Mouse (Mus musculus) gastrocnemius, adult 2 months (tissue): ENCODE results near the gene Utp20. TPM values are rescaled to one million over a fixed set of nuclear protein-coding genes. Genes with fewer than 3 reads are reported as not detected.
"Not testable (repeated sequence)": the region's sequence is repeated elsewhere in the genome, so short reads cannot be mapped to it uniquely, and the experiment has no call there.

Experiments used
- DNase-seq: peaks from one replicate; pipeline ENCODE4 v3.0.0; 2022
- H3K27ac ChIP-seq: fragments of 200-600 bp; 2 replicates; pipeline ENCODE4 v1.8.1; 2022; ENCODE audit warnings: mild to moderate bottlenecking
- H3K4me3 ChIP-seq: fragments of 200-600 bp; 2 replicates; pipeline ENCODE4 v1.8.1; 2022; ENCODE audit warnings: mild to moderate bottlenecking, moderate library complexity
- CTCF ChIP-seq: fragments of 200-600 bp; IDR thresholded peaks from 2 replicates; pipeline ENCODE4 v1.8.1; 2022; ENCODE audit warnings: antibody characterized with exemption, mild to moderate bottlenecking, moderate library complexity
- intact Hi-C: fragments of 180-260 bp; cut with DNase I; formaldehyde crosslinking; loops from one replicate; pipeline ENCODE4 v1.15.1; 2025
- long read RNA-seq, 2 experiments: library from polyadenylated mRNA; stranded (forward); transcript quantifications; one replicate each; pipeline ENCODE4 v2.0.0; 2021
- total RNA-seq, 2 experiments: library from RNA; stranded (reverse); gene quantifications; 2 replicates each; pipeline ENCODE4 v1.2.3; 2021

Utp20 gene
- 10 to 100 TPM; 10.8 to 13.8 TPM for total RNA-seq
- long read RNA-seq, experiment 1, full-length matches to known transcripts = 4 of 6 reads
- long read RNA-seq, experiment 1, partial matches to known transcripts = 1 of 6 reads
- long read RNA-seq, experiment 1, other reads (novel, unspliced or antisense) = 1 of 6 reads
- long read RNA-seq, experiment 2, full-length matches to known transcripts = 3 of 5 reads
- long read RNA-seq, experiment 2, partial matches to known transcripts = 2 of 5 reads
- long read RNA-seq, experiment 2, other reads (novel, unspliced or antisense) = 0 of 5 reads

DNA sequence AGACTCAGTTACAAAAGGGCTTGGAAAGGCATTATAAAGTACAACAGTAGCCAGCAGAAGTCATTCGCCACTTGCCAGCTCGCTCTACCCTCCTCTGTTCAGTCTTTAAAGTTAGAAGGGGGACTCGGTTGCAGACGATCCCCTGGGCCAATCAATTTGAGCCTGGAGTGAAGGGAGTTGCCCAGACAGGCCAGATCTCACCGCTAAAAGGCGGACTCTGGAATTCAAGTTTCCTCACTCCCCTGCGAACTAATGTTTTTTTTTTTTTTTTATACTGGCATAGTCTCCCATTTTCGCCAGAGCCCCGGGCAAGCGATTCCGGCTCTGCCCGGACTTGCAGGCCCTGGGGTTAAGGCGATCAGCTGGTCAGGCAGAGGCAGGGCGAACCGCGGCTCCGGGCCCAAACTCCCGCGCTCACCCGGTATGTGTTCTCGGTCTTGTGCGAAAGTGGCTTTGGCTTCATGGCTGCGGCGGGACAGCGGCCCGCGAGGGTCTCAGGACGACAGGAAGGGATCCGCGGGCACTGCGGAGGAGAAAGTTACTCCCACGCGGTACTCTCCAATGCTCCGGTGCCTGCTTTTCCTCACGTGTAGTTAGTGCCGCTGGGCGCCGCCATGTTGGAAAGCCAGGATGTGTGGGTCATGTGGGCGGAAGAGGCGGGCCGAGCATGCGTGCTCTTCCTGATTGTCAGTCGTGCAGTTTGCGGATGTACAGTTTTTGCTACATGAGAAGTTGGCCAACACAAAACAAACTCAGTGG lies at the start of gene Utp20:
Gene Utp20, minus strand, starts transcription at position 617 of the 759 bp plus-strand sequence.
- Histone ChIP-seq H3K27ac (peak within 1 kb of the TSS; percentile 82), H3K4me3 (peak within 1 kb of the TSS; percentile 93)
- intact Hi-C loops = no loop called here
- TF ChIP-seq CTCF = no peak
- peak; percentile 86 for DNase-seq

DNA sequence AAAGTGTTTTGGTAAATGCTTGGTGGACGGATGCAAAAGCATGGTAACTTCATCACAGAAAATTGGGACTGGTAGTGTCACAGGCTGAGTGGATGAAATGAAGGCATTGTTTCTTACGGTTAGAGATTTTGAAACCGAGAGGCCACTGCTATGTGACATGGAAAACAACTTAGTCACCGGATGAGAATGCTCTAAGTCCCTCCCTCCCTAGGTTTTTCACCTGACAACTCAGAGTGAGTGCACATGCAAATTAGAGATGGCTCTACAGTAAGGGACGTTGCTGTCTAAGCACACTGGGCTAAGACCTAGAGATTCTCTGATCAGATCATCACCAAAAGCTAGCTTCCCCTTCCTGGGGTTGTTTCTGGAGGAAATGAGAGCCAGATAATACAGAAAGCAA lies 48.3 kb upstream of the Utp20 start:
- DNase-seq = no peak
- no peak for TF ChIP-seq CTCF
- no peak overlapping the region for H3K27ac ChIP-seq
- H3K4me3 ChIP-seq = no peak overlapping the region
- intact Hi-C loops = no loop called here

DNA sequence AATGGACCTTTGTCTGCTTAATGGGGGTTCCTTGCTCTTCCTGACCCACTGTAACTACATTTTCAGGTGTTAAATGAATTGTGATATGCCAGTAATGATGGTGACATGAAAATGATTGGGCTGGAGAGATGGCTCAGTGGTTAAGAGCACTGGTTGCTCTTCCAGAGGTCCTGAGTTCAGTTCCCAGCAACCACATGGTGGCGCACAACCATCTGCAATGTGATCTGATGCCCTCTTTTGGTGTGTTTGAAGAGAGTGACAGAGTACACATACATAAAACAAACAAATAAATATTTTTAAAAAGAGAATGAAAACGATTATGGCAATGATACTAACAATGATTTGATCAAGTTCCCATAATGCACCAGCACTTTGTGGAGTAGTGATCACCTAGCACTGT lies 39.4 kb upstream of the Utp20 start:
- no peak overlapping the region for H3K4me3 ChIP-seq
- H3K27ac ChIP-seq = no peak overlapping the region
- no peak for DNase-seq
- no peak for TF ChIP-seq CTCF
- intact Hi-C loops = no loop called here

DNA sequence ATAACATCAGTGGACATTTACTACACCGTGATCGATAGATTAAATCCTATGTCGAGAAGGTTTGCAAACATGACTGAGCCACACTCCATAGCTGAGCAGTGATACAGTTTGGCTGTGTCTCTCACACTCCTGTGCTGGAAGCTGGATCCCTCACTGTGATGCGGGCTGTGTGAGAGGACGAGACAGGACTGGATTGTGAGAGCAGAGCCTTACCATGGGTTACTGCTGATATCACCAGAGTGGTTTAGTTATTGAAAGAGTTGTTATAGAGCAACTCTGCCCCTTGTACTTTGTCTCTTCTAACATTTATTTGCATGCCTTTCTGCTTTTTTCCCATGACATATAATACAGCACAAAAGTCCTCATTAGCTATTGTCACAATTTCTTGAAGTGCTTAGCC lies 35.7 kb upstream of the Utp20 start:
- intact Hi-C loops = no loop called here
- Histone ChIP-seq H3K27ac (no peak overlapping the region), H3K4me3 (no peak overlapping the region)
- DNase-seq = no peak
- no peak for TF ChIP-seq CTCF

DNA sequence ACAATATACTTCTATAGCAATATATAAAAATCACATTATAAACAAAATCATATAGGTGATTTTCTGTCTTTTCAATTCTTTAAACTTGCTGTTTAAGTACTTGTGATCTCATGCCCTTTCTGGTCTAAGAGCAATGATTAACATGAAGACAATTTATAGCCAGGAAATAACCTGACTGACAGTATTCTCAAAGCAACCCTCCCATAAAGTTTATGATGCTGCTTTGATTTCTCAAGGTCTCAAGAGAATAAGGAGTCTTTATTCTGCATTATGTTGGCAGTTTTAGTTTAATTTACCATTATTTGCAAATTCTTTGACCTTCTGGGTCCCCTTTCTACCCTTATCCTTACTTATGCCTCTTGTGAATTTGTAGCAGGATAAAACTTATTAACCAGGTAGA lies 34.8 kb upstream of the Utp20 start:
- TF ChIP-seq CTCF = no peak
- Histone ChIP-seq H3K27ac (no peak overlapping the region), H3K4me3 (no peak overlapping the region)
- DNase-seq = no peak
- intact Hi-C loops = no loop called here

DNA sequence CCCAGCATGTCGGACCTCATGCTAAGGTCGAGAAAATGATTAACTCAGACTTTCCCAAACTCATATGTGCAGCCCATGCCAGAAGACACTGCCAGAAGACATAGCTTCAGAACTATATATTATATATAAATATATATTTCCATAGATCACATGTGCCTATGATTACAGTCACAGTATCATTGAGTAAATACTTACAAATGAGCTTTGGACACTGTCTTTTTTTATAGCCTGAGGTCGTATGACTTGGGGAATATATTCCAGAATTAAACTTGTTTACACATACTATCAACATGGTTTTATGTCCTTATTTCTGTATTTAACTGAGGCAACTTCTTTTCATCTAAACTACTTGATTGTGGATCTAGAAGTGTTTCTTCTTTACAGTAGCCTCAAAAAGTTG lies 34.3 kb upstream of the Utp20 start:
- no peak overlapping the region for H3K27ac ChIP-seq
- DNase-seq = no peak
- no peak overlapping the region for H3K4me3 ChIP-seq
- no peak for TF ChIP-seq CTCF
- intact Hi-C loops = no loop called here

DNA sequence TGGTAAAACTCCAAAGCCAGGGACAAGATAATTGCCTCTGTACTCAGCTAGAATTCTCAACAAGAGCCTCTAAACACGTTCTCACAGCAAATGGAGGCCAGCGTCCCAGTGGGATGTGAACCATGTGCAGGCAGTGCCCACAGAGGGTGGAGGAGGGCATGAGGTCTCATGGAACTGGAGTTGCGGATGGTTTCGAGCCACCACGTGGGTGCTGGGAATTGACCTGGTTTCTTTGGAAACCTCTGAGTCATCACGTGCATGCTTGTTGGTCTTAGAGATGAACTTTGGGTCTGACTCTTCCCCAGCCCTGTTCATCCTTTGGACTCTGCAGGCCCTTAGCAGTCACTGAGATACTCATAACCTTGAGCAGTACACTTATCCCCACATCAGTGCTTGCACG lies 26.7 kb upstream of the Utp20 start:
- intact Hi-C loops = no loop called here
- TF ChIP-seq CTCF = no peak
- no peak for DNase-seq
- H3K4me3 ChIP-seq = no peak overlapping the region
- no peak overlapping the region for H3K27ac ChIP-seq

DNA sequence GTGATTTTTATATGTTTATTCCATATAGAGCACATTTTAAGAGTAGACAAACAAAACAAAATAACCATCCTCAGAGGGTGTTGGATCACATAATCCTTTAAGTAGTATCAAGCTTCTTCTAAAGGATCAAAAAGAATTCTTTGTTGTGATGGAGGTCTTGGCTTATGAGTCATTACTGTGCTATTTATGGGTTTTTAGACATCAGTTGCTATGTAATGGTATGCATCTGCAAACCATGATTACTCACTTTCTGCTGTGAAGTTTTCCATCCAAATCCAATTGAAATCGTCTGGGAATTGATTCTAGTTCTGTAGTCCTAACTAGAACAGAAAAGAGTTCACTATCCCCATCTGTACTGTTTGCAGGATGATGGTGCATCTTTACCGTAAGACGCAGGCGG lies 23.4 kb upstream of the Utp20 start:
- no peak for DNase-seq
- intact Hi-C loops = no loop called here
- no peak for TF ChIP-seq CTCF
- H3K27ac ChIP-seq = no peak overlapping the region
- no peak overlapping the region for H3K4me3 ChIP-seq

DNA sequence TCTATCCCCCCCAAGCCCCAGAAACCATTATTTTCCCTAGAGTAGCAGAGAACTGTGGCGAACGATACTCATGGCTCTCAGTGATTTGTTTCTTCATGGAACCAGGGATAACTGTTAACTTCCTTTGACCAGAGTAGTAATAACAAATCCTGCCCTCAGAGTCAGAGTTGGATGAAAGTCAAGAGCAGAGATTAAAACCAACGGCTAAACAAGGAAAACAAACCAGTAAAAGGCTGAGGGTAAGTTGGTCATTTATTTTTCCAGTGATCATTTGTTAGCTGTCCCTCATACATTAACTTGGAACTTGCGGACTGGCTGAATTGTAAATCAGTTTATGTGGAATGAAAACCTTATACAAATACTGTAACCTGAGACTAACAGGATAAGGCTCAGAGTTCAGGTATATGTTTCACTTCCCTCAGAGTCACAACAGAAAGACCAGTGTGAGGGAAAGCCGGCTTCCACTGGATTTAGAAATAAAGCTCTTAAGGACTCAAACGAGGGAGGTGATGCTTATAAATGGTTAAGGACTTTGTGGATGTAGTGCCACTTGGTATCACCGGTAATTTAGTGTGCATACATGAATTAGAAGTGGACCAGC lies 22.4 kb upstream of the Utp20 start:
- no peak overlapping the region for H3K27ac ChIP-seq
- TF ChIP-seq CTCF = no peak

DNA sequence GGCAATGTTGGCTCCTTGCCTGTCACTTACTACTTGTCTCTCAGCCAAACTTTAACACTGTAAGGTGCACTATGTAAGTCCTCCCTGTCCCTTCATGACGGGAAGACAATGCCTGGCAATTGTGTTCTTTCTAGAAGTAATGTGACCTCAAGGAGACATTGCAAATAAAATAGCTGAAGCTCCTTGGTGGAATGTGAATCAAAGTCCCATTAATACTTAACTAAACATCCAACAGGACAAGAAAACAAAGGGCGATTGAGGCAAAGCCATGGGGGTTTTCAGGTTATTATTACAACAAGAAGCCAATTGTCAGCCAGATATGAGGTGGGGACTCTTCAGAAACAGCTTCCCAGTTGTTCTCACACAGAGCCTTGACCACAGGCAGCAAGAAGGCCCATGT lies 7.6 kb upstream of the Utp20 start:
- no peak for TF ChIP-seq CTCF
- no peak overlapping the region for H3K27ac ChIP-seq
- intact Hi-C loops = no loop called here
- no peak for DNase-seq
- no peak overlapping the region for H3K4me3 ChIP-seq

More for the DNA sequence above, 22.4 kb upstream of the Utp20 start:
- no peak for DNase-seq
- intact Hi-C loops = no loop called here
- no peak overlapping the region for H3K4me3 ChIP-seq

DNA sequence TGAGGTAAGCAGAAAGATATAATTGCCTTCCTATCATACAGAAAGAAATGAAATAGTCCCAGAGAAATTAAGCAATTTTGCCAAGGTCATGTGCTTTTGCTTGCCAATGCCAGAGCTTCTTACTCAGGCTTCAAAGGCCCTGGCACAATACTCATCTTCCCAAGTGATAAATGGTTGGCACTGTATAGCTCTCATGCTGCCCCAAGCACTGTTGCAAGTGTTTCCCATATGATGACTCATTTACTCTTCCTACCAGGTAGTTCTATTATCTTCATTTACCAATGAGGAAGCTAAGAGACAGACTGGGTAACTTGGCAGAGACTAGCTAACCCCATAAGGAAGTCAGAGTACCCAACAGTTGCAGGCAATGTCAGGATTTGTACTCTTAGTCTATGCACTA lies 1.8 kb upstream of the Utp20 start:
- Histone ChIP-seq H3K4me3 (no peak overlapping the region), H3K27ac (no peak overlapping the region)
- intact Hi-C loops = no loop called here
- no peak for TF ChIP-seq CTCF
- no peak for DNase-seq

DNA sequence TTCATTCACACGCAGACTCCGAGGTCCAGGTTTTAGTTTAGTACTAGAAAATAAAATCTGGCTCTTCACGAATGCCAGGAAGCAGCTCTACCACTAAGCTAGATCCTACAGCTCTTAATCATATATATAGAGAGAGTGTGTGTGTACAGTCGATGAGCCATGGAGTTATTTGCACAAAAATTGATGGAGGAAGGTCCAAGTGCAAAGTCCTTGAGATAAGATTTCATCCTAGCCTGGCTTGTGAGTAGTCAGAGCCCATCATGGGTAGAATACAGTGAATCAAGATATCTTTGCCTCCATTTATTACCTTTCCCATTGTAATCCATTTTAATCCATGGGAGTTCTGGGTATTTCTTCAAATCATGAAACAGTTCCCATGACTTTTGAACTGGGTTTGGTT lies 992 bp upstream of the Utp20 start:
- Histone ChIP-seq H3K27ac (no peak overlapping the region), H3K4me3 (no peak overlapping the region)
- DNase-seq = no peak
- no peak for TF ChIP-seq CTCF
- intact Hi-C loops = no loop called here

DNA sequence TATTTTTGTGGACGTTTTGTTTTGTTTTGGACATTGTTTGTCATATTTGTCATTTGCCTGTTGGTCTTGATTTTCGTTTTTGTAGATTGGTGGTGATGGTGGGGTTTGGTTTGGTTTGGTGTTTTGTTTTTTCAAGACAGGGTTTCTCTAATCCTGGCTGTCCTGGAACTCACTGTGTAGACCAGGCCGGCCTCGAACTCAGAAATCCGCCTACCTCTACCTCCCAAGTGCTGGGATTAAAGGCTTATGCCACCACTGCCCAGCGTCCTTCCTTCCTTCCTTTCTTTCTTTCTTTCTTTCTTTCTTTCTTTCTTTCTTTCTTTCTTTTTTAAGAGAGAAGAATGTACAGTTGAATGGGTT lies 323 bp upstream of the Utp20 start:
- DNase-seq, intact Hi-C loops: not testable (repeated sequence)
- Histone ChIP-seq H3K4me3 (peak overlapping the region; percentile 93), H3K27ac (peak overlapping the region; percentile 82)
